Mouse (Mus musculus) heart, embryonic 12.5 days (tissue): Measurements from ENCODE around the gene Immp2l. TPM values are rescaled to one million over a fixed set of nuclear protein-coding genes. Genes with fewer than 3 reads are reported as not detected.
A peak's percentile ranks its signal among the peaks of the same experiment; 100 is the strongest.

Experiments used
- ATAC-seq: fragments of 200-750 bp; cut with Nextera tagmentation; 2 replicates; pipeline ENCODE4 v1.8.0; 2017; ENCODE audit warnings: moderate TSS enrichment, moderate library complexity; ENCODE audit not compliant: insufficient number of reproducible peaks, low FRiP score
- H3K27ac ChIP-seq: fragments of 300-500 bp; sonication (generic); 2 replicates; pipeline ENCODE4 v1.5.1; 2016; ENCODE audit warnings: mild to moderate bottlenecking, moderate library complexity; ENCODE audit not compliant: poor library complexity, severe bottlenecking
- H3K27me3 ChIP-seq: fragments of 300-500 bp; sonication (generic); replicated peaks from 2 replicates; pipeline ENCODE4 v1.6.1; 2016; ENCODE audit warnings: mild to moderate bottlenecking, moderate library complexity
- H3K36me3 ChIP-seq: fragments of 300-500 bp; sonication (generic); 2 replicates; pipeline ENCODE4 v1.6.1; 2016; ENCODE audit warnings: mild to moderate bottlenecking, moderate library complexity
- H3K4me1 ChIP-seq: fragments of 300-500 bp; sonication (generic); replicated peaks from 2 replicates; pipeline ENCODE4 v1.6.1; 2016; ENCODE audit warnings: mild to moderate bottlenecking
- H3K4me2 ChIP-seq: fragments of 300-500 bp; sonication (generic); 2 replicates; pipeline ENCODE4 v1.6.1; 2016; ENCODE audit warnings: mild to moderate bottlenecking, moderate library complexity
- H3K4me3 ChIP-seq: fragments of 300-500 bp; sonication (generic); 2 replicates; pipeline ENCODE4 v1.5.1; 2016; ENCODE audit warnings: mild to moderate bottlenecking
- H3K9ac ChIP-seq: fragments of 300-500 bp; sonication (generic); 2 replicates; pipeline ENCODE4 v1.6.1; 2016; ENCODE audit warnings: mild to moderate bottlenecking, moderate library complexity
- H3K9me3 ChIP-seq: fragments of 300-500 bp; sonication (generic); replicated peaks from 2 replicates; pipeline ENCODE4 v1.6.1; 2016; ENCODE audit warnings: mild to moderate bottlenecking, moderate library complexity
- WGBS: fragments of 180-500 bp; shearing (Covaris S2); methylation state at CpG from one replicate; pipeline ENCODE4 v1.1.7; 2016; 5-methylcytosine and 5-hydroxymethylcytosine counted together
- polyA plus RNA-seq: library from polyadenylated mRNA; unstranded; fragments of >200 nt; fragmentation: Nextera tagmentation; extraction: Ambion mirVana; gene quantifications from 2 replicates; pipeline ENCODE4 v1.2.1, GENCODE M21; 2016

Immp2l gene
- polyA plus RNA-seq, 1 experiment from 2014 or later: 12.4 TPM

DNA sequence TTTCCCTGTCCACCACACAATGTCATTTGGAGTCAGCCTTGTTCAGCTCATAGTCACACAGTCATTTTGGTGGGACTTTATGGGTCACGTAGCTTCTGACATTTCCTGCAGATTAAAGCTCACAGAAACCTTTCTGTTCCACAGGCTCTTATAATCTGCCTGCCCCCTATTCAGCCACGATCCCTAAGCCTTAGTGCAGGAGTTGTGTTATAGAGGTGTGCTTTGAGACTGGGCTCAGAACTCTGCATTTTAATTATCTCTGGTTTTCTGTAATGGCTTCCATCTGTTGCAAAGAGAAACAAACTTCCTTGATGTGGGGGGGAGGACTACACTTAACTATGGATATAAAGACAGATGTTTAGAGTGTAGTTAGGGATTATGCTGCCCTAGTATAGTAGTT is 234.0 kb downstream of the Immp2l start:
- Histone ChIP-seq H3K9ac (no peak overlapping the region), H3K4me2 (no peak overlapping the region), H3K4me1 (no peaks in the 10 kb centered on the region), H3K27ac (no peak overlapping the region), H3K27me3 (no peaks in the 10 kb centered on the region), H3K4me3 (no peak overlapping the region), H3K36me3 (no peaks in the 10 kb centered on the region), H3K9me3 (no peaks in the 10 kb centered on the region)
- ATAC-seq: no peak
- WGBS: 56% methylated on average over 2 of the region's 2 CpGs

DNA sequence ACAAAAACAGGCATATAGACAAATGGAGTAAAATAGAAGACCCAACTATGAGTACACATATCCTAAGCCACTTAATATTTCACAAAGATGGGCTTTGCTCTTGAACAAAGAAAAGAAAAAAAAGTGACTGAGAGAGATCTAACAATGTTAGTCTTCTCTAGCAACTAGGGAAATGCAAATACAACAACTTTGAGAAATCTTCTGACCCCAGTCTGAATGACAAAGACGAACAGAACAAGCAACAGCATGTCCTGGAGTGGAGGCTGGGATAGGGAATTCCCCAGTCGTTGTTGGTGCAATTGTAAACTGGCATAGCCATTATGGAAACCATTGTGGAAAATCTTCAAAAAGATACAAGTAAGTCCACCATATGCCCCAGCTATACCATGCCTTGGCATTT is 235.7 kb downstream of the Immp2l start:
- WGBS: 63% methylated on average over 2 of the region's 2 CpGs
- no peak for ATAC-seq
- Histone ChIP-seq H3K4me1 (no peaks in the 10 kb centered on the region), H3K9ac (no peak overlapping the region), H3K27me3 (no peaks in the 10 kb centered on the region), H3K36me3 (no peaks in the 10 kb centered on the region), H3K4me3 (no peak overlapping the region), H3K4me2 (no peak overlapping the region), H3K27ac (no peak overlapping the region), H3K9me3 (no peaks in the 10 kb centered on the region)

DNA sequence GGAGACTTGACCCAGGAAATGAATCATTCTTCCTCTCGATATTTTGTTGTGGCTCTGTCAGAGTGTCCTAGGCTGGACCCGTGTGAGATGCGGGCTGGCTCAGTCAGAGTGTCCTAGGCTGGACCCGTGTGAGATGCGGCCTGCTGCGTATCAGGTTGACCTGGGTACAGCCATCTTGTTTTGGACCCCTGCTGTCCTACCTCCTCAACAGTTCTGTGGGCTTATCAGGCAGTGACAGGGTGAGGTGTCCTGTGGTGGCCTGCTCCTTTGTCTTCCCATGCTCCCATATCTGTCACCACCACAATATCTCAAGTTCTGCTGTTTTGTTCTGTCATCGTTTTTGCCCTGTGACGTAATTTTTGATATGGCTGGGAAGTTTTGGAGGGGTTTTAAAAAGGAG is 250.2 kb downstream of the Immp2l start:
- Histone ChIP-seq H3K36me3 (no peaks in the 10 kb centered on the region), H3K27ac (no peak overlapping the region), H3K9ac (no peak overlapping the region), H3K27me3 (no peaks in the 10 kb centered on the region), H3K4me3 (no peak overlapping the region), H3K4me2 (no peak overlapping the region), H3K9me3 (no peaks in the 10 kb centered on the region), H3K4me1 (0 out of 2 replicates have a peak, but pooled peaks cover 2% of the 10 kb centered on the region)
- peak; percentile 45 for ATAC-seq
- WGBS: 55% methylated on average over 8 of the region's 8 CpGs

DNA sequence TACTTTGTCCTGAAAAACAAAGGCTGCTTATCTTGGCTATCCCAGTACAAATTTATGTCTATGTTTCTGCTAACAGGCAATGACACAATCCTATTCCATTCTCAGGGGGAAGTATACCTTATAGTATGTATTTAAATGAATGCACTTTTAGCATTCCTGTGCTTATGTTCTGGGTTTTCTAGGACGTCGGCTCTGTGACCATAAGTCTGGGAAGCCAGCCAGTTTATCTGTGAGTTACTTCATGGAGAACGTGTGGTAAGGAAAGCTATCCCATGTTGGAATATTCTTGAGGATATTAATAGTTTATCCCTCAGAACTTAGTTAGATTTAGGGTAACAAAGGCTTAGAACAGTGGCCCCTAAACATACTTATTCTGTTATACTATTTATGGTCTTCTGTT is 251.5 kb downstream of the Immp2l start:
- no peak for ATAC-seq
- no peak overlapping the region for H3K9ac ChIP-seq
- H3K4me3 ChIP-seq: no peak overlapping the region
- no peaks in the 10 kb centered on the region for H3K36me3 ChIP-seq
- 0 out of 2 replicates have a peak, but pooled peaks cover 2% of the 10 kb centered on the region for H3K4me1 ChIP-seq
- H3K9me3 ChIP-seq: no peaks in the 10 kb centered on the region
- no peak overlapping the region for H3K27ac ChIP-seq
- WGBS: 22% methylated on average over 3 of the region's 3 CpGs
- H3K27me3 ChIP-seq: no peaks in the 10 kb centered on the region
- no peak overlapping the region for H3K4me2 ChIP-seq

DNA sequence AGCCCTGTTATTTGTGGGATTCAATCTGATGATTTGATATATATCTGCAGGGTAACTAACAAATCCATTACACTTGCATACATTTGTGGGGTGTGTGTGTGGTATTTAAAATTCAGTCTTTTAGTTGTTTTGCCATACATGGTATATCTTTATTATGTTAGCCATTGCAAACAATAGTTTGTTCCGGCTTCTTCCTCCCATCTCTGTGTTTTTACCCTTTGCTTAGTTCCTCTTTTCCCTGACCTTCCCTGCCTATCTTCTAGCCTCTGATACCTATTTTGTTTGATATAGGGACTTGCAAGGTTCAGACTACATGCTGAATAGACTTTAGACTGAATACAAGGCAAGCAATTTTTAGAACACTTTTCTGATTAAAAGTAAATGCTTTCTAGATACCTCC is 254.0 kb downstream of the Immp2l start:
- no peak overlapping the region for H3K4me3 ChIP-seq
- no peak overlapping the region for H3K4me2 ChIP-seq
- H3K27me3 ChIP-seq: no peaks in the 10 kb centered on the region
- H3K36me3 ChIP-seq: no peaks in the 10 kb centered on the region
- ATAC-seq: no peak
- no peak overlapping the region for H3K27ac ChIP-seq
- H3K9me3 ChIP-seq: no peaks in the 10 kb centered on the region
- 0 out of 2 replicates have a peak, but pooled peaks cover 2% of the 10 kb centered on the region for H3K4me1 ChIP-seq
- no peak overlapping the region for H3K9ac ChIP-seq
- 90% methylated on average over 1 of the region's 1 CpGs for WGBS

DNA sequence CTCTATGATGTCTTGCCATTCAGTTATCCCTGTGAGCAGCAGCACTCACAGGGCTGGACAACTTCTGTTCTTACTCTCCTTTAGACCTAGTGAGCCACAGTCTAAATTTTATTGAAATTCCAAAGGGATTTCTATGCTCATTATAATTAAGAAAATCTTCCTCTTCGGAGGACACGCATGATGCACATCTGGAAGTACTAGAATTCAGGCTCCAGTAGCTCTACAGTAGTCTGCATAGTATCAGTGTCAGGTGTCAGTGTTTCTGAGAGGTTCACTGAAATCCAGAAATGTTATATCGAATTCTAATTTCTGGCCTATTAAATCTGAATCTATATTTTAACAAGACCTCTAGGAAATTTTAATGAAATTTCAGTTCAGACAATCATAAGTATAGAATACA is 265.2 kb downstream of the Immp2l start:
- Histone ChIP-seq H3K9me3 (no peaks in the 10 kb centered on the region), H3K27ac (no peak overlapping the region), H3K36me3 (no peaks in the 10 kb centered on the region), H3K27me3 (no peaks in the 10 kb centered on the region), H3K4me3 (no peak overlapping the region), H3K9ac (no peak overlapping the region), H3K4me2 (no peak overlapping the region), H3K4me1 (no peaks in the 10 kb centered on the region)
- WGBS: 84% methylated on average over 3 of the region's 3 CpGs
- no peak for ATAC-seq

DNA sequence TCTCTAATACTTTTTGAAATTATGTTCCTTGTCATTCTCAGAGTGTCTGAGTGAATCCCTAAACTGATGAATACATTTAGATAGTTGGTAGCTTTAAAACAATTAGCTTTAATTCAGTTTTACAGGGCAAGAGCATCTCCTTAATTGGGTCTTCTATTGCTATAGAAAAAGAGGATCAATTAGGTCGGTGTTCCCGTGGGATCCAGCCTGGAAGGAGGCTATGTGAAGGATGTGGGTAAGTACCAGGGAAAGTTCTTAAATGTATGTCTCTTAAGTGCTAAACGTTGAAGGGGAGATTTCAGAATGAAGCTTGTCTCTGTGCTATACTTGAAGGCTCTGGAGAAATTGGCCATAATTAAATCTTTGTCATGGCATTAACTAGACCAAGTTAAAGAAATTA is 283.1 kb downstream of the Immp2l start:
- Histone ChIP-seq H3K27ac (no peak overlapping the region), H3K4me2 (no peak overlapping the region), H3K27me3 (no peaks in the 10 kb centered on the region), H3K4me3 (no peak overlapping the region), H3K4me1 (no peaks in the 10 kb centered on the region), H3K36me3 (no peaks in the 10 kb centered on the region), H3K9me3 (no peaks in the 10 kb centered on the region), H3K9ac (no peak overlapping the region)
- ATAC-seq: no peak
- 78% methylated on average over 3 of the region's 3 CpGs for WGBS

DNA sequence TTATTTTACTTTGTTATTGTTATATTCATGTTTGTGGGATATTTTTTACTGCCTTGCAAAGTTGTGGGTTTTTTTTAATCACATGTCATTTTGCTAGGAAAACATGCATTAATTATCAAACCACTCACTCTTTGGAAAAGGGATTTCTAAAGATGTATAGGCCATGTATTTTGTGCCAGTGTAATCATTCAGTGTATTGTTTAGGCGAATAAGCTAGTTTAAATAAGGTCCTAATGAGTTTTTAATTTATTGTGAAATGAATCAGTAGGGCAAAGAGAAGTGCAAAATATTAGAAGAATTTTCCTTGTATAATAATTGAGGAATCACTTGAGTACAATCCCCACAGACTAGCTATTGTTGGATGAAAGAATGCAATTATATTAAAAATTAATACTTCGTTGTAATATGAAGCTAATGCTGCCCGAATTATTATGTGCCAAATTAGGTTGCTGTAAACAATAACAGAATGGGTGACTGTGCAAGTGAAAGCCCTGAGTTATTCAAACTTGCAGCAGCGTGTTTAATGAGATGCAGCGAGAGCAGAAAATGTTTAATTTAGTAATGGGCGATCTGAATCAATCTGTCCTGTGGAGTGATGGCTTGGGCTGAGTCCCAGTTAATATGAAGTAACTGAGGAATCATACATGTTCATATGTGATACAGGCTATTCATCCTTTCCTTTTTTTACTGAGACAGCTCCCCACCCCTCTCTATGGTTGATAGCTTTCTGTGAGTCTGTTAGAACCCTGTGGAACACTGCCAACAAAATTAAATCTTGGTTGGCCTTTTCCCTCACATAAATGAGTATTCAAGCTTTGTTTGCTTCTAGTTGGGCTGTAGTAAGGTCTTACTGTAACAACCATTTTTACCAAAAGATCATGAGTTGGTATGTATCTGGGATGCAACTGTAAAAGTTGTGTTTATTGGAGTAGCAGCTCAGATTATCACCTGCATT is 285.1 kb downstream of the Immp2l start:
- Histone ChIP-seq H3K27ac (no peak overlapping the region), H3K27me3 (no peaks in the 10 kb centered on the region), H3K4me1 (no peaks in the 10 kb centered on the region), H3K9me3 (no peaks in the 10 kb centered on the region), H3K4me3 (no peak overlapping the region), H3K36me3 (no peaks in the 10 kb centered on the region), H3K4me2 (no peak overlapping the region), H3K9ac (no peak overlapping the region)
- ATAC-seq: no peak
- WGBS: 81% methylated on average over 6 of the region's 6 CpGs

DNA sequence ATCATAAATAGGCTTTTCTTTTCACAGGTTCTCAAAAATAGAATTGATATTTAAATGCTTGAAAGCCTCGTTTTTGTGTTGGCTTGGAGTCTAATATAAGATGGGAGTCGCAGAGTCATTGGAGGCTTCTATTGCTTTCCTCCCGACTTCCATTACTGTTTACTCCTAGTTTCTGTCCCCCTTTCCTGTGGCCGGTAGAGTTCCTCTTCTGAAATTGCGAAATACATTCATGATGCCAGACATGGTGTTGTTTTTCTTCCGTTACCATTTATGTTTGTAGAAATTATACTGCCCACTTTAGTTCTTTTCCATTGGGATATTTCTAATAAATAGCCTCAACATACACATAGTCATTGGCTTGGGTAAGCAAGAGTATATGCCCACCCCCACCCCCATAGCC is 289.5 kb downstream of the Immp2l start:
- Histone ChIP-seq H3K4me1 (no peaks in the 10 kb centered on the region), H3K27me3 (no peaks in the 10 kb centered on the region), H3K27ac (no peak overlapping the region), H3K4me3 (no peak overlapping the region), H3K4me2 (no peak overlapping the region), H3K9ac (no peak overlapping the region), H3K9me3 (no peaks in the 10 kb centered on the region), H3K36me3 (no peaks in the 10 kb centered on the region)
- WGBS: 83% methylated on average over 6 of the region's 6 CpGs
- ATAC-seq: no peak

DNA sequence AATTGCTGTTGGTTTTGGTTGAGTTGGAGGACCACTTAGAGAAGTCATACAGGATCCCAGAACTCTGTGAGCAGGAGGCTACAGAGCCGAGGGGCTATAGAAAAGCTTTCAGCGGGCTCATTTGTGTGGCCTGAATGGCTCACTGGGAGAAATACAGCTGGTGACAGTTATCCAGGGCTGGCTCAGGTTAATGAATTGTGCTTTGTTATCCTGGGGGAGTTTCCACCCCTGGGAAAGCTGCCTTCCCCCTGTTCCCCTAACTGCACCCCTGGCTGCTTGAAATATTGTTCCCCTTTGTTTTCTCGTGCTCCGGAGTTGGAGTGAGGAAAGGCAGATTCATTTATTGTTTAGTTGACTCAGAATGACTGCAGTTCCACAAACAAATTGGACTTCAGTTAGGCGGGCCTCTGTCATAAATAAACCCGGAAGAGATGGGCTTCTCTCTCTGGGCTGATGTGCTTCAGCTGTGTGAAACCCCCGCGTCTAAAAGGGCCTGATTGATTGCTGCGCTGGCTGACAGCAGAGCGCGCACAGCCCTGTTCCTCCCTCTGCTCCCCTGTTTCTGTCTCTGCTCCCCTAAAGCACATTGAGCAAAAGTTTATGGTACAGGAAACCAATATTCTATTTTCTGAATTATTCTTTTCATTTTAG is 291.0 kb downstream of the Immp2l start:
- H3K4me3 ChIP-seq: no peak overlapping the region
- no peaks in the 10 kb centered on the region for H3K27me3 ChIP-seq
- H3K4me2 ChIP-seq: no peak overlapping the region
- no peak overlapping the region for H3K27ac ChIP-seq
- no peak overlapping the region for H3K9ac ChIP-seq
- ATAC-seq: no peak
- H3K9me3 ChIP-seq: no peaks in the 10 kb centered on the region
- 60% methylated on average over 11 of the region's 11 CpGs for WGBS
- no peaks in the 10 kb centered on the region for H3K4me1 ChIP-seq
- no peaks in the 10 kb centered on the region for H3K36me3 ChIP-seq

DNA sequence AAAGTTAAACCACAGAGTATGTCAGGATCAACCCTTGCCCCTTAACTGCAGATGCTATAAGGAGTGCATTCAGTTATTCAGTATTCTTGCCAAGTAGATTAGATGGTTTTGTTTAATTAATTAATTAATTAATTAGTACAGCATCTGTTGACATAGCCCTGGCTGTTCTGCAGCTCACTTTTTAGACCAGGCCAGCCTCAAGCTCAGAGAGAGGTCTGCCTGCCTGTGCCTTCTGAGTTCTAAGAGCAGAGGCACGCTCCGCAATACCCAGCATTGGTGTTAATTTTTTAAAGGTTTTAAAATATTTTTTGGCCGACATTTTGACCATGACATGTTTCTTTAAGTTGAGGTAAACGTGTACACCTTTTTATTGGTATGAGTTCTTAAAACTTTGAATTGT is 292.0 kb downstream of the Immp2l start:
- no peaks in the 10 kb centered on the region for H3K4me1 ChIP-seq
- H3K4me2 ChIP-seq: no peak overlapping the region
- no peak overlapping the region for H3K4me3 ChIP-seq
- no peak overlapping the region for H3K9ac ChIP-seq
- H3K27me3 ChIP-seq: no peaks in the 10 kb centered on the region
- WGBS: 86% methylated on average over 4 of the region's 4 CpGs
- no peak for ATAC-seq
- H3K27ac ChIP-seq: no peak overlapping the region
- no peaks in the 10 kb centered on the region for H3K36me3 ChIP-seq
- H3K9me3 ChIP-seq: no peaks in the 10 kb centered on the region
